Mouse (Mus musculus) G1E-ER4 (cell line): ENCODE data around the gene Gtf2h2. TPM values are rescaled to one million over a fixed set of nuclear protein-coding genes. Genes with fewer than 3 reads are reported as not detected.
"Not testable (repeated sequence)": the region's sequence is repeated elsewhere in the genome, so short reads cannot be mapped to it uniquely, and the experiment has no call there.

ENCODE experiments used
- GATA1 ChIP-seq: IDR thresholded peaks from one replicate; pipeline ENCODE4 v1.8.0; 2012; ENCODE audit warnings: low read length, inconsistent platforms
- polyA plus RNA-seq: library from polyadenylated mRNA; stranded (reverse); fragments of >175 nt; gene quantifications from 2 replicates; pipeline ENCODE4 v1.2.3, GENCODE M21; 2012

The Gtf2h2 gene
- polyA plus RNA-seq, 1 experiment: 50.5 TPM

DNA sequence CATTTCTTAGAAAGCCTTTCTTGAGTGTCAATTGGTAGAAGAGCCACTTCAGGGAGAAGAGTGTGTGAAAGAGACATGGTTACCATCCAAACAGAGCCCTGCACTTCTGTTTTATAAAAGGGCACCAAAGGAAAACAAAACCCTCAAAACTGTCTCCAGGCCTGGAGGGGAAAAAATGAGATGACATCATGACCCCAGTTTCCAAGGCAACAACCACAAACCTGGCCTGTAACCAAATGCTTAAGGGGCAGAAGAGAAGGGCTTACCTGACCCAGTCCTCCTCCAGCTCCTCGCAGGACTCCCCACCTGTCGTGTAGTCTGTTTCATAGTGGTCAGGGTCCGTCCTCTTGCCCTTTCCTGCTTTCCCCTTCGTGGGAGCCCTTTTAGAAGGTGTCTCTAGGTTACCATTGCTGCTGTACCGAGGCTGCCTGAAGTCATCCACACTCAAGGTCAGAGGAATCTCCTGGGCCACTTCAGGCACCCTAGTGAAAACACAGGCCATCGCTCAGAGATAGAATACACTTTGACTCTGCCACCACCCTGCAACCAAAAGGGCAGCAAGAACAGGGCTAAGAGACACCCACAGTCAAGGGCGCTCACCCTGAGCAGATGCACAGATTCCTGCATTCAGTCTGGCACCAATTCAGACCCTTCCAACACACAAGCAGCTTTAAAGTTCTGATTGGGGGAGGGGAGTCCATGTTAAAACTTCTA lies 18.9 kb upstream of the Gtf2h2 start:
- TF ChIP-seq GATA1: no peak

DNA sequence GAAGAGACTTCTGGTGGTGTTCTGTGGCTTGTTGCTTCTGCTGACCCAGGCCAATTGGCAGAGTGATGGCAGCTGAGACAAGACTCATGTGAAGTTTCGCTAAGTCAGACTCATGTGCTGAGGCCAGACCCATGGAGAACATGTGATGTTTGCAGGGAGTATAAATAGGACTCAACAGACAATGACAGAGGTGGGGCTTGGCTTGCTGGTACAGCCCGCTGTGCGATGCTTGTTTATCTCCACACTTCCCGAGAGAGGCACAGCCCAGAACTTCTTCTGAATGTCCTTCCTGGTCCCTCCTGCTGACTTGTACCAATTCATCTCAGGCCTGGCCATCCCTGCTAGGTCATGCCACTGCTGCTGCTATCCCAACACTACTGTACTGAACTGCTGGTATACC lies 3.0 kb upstream of the Gtf2h2 start:
- no peak for TF ChIP-seq GATA1

DNA sequence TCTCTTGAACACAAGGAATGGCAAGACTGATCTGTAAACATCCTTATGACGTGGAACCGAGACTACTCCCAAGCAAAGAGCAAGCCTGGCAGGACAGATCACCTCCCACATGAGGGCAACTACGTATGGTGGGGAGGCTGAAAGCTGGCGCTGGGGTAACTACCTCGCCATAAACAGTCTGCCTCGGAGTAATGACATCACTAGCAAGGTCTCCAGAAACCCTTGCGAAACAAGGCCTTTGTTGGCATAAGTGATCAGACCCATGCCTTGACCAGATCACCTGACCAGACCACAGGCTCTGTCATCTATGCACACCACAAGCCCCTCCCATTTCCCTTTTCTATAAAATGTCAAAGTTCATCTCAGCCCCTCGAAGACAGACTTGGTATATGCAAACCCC lies 934 bp upstream of the Gtf2h2 start:
- TF ChIP-seq GATA1: no peak

DNA sequence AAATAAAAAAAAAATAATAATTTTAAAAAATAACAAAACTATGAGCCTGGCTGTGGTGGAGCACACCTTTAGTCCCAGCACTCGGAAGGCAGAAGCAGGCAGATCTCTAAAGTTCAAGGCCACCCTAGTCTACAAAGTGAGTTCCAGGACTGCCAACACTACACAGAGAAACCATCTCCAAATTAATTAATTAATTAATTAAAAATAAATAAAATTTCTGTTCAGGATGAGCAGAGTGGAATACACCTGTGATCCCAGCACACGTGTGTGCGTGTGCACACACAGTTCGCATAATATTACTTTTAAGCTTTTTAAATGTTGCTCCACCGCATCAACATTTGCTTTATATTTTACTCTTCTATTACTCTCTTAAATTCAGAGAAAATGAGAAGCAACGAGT lies 756 bp downstream of the Gtf2h2 start:
- TF ChIP-seq GATA1: no peak

DNA sequence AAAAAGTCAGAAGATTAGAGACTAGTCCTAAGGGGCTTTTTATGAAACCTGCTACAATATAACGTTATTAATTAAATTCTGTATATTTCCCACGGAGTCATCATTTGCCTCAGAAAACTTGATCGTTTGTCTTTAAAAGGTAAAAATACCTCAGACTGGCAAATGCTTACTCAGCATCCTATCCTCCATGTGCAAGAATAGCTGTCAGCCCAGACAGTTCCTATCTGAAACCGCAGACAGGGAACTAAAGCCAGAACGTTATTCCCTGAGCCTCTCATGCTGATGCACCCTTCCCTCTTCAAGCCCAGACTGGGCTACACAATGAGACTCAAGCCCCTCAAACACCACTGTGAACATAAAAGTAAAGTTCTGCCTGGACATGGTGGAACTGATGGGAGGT lies 2.0 kb downstream of the Gtf2h2 start:
- TF ChIP-seq GATA1: no peak

DNA sequence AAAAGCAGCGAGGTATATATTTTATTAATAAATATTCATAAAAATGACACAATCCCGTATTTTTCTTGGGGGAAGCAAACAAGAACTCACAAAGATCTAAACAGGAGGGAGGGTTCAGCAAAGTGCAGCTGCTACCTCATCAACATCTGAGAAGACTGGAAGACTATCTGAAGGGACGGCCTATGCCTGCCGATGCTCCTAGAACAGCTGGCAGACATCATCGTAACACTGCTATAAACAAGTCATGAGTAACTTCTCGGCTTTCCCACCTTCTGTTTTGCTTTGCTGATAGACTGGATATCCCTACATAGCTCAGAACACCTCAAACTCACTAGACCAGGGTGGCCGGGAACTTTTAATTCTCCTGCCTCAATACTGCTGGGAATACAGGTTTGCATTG lies 8.8 kb downstream of the Gtf2h2 start:
- TF ChIP-seq GATA1: no peak

DNA sequence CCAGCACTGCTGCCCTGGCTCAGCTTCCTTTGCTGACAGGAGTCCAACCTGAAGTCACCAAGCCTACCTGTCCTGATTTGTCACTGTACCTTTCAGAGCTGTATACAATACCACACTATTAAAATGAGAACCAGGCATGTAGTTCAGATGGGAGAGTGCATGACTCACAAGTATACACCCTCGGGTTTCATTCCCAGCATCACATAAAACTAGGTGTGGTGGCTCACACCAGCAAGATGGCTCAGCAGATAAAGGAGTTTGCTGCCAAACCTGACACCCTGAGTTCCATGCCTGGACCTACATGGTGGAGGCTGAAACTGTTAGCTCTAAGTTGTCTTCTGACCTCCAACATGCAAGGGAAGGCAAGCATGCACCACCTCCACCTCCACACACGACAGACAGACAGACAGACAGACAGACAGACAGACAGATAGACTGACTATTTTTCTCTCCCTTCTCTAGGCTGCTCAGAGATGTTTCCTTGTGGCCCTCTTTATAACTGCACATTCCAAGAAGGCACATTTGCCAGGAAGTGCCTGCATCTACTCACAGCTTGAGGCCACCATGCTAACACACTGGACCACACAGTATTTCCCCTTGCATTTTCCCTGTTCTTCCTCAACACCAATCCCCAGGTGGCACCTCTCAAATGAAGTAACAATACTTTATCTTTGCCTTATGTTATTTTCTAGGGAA lies 28.7 kb downstream of the Gtf2h2 start:
- TF ChIP-seq GATA1: no peak

DNA sequence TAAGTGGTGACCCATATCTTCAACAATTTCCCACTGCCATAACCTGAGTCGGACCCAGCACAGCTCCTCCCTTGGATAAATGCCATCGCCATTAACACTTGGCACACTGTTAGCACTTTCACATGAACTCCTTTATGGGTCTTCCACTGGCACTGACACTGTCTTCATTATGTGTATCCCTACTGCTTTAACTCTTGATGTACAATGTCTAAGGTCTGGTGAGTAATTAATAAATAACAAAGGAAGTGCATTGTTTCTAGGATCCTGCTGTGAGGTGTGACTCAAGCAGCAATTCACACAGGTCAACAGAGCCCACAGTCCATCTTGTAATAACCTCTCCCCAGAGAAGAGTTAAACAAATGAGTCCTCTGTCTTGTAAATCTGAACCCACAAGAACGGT lies 31.0 kb downstream of the Gtf2h2 start:
- TF ChIP-seq GATA1: no peak

DNA sequence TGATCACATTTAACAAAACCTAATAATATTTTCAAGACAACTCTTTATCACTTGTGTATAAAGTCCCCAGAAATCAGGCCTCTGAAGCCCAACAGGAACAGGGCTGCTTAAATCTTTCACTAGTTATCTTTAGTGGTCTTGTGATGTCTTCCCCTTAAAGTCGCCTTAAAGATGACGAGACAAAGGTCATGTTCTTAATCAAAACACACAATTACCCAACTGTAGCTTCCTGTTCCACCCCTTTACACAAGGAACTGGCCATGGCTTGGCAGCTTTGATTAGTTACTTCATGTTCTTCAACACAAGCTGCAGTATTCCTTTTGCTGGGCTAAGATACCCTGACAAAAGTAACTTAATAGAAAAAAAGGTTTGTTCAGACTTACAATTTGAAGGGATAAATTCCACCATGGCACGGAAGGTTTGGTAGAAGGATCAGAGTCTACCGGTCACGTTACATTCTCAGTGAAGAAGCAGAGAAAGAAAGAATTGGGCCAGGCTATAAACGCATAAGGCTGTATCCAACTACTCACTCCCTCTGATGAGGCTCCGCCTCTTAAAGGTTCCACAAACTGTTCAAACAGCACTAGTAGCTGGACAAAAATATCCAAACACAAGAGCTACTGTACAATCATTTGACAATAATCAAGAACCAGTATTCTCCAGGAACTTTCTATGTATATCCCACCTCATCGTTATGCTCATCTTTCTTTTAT lies 39.8 kb downstream of the Gtf2h2 start, which contains the start of gene Naip1:
Gene Naip1, minus strand, starts transcription at position 455 of the 713 bp plus-strand sequence.
- not testable (repeated sequence) for TF ChIP-seq GATA1

DNA sequence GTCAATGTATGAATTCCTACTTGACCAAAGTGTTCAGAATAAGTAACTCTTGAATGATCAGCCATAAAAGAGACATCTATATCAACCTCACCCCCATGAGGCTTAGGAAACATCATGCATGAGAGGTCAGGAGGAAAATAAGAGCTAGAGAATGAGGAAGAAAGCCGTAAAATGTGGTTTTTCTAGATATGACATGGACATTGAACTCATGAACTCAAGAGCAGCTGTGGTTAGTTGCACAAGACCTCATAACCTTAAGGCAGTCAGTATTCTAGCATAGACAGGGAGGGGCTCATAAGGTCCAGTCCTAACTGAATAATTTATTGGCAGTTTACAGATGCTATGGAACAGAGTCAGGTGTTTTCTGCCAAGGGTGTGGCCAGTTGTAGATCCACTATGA lies 42.9 kb downstream of the Gtf2h2 start:
- TF ChIP-seq GATA1: no peak

DNA sequence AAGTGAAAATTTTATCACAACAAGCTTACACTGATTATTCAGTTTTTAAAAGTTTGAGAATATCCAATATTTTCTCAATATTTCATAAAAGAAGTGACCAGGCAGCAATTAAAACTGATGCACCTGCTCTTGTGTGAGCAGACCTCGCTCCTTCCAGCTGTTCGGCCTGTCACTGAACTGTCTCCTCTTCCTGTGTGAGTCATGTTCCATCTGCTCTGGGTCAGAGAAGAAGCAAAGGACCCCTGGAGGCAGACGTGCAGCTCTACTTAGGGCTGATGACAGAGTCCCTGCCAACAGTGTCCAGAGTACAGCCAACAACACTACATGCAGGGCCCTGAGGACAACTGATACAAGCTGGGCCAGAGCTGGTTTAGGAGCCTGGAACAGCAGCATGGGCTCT lies 52.3 kb downstream of the Gtf2h2 start:
- no peak for TF ChIP-seq GATA1

DNA sequence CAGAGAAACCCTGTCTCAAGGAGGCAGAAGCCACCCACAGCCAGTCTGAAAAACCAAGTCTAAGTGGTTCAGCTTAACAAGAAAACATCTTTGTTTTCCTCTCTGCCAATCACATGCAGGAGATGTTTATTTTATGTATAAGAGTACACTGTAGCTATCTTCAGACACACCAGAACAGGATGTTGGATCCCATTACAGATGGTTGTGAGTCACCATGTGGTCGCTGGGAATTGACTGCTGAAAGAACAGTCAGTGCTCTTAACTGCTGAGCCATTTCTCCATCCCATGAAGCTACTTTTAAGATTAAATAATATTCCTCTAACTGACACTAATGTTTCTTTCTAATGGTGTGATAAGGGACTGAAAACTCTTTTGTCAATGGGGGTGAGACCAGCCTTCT lies 53.7 kb downstream of the Gtf2h2 start:
- no peak for TF ChIP-seq GATA1

DNA sequence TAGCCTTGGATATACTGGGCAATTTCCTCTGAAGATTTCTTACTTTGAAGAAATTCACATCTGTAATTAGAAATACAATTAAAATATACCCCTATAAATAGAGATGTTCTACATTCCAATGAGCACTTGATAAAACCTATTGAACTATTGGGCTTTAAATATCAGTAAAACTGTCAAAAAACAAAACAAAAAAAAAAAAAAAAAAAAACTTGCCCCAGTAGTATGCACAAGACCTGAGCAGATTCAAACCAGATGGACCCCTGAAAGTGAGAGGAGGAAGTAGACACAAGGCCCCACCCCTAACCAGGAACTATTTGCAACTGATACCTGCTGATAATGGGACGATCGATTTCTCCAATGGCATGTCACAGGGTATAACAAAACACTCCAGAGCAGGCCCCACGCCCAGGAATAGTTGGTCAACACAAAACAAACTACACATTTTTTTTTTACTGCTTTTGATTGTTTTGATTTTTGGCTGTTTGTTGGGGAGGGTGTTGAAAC lies 55.0 kb downstream of the Gtf2h2 start:
- TF ChIP-seq GATA1: no peak

DNA sequence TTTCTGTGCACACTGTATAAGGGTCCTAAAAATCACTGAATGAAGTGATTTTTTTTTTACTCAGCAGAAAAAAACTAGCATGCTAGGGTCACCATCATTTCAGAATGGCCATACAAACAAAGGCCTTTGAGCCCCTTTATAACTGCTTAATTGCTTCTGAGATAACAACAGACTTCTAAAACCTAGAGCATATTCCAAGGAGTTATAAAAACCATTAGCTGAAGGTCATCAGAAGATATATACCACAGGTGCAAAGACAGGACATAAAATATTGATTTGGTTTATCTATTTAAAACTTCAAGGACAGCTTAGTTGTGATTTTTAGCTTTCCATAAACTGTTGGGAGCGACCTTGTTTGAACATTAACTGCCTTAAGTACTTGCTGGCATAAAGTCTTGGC lies 78.0 kb downstream of the Gtf2h2 start:
- no peak for TF ChIP-seq GATA1

Other genes with a start within 250 kb of the Gtf2h2 start
- 0.03 TPM in 1 of 2 replicates, not detected in the other for gene Naip5, start 246.3 kb downstream of the Gtf2h2 start, polyA plus RNA-seq
- gene Naip6, start 174.9 kb downstream of the Gtf2h2 start, polyA plus RNA-seq: 0.04 and 0.10 TPM in 2 replicates
- not detected in 2 replicates for gene Naip1, start 39.7 kb downstream of the Gtf2h2 start, polyA plus RNA-seq
- gene Ocln, start 60.1 kb upstream of the Gtf2h2 start, polyA plus RNA-seq: 0.41 and 0.57 TPM in 2 replicates
- 0.31 and 0.33 TPM in 2 replicates for gene Marveld2, start 124.4 kb upstream of the Gtf2h2 start, polyA plus RNA-seq
- 44.5 and 50.5 TPM in 2 replicates for gene Ak6, start 158.4 kb upstream of the Gtf2h2 start, polyA plus RNA-seq
- gene Rad17, start 158.5 kb upstream of the Gtf2h2 start, polyA plus RNA-seq: 10.8 and 15.3 TPM in 2 replicates
- gene Taf9, start 159.0 kb upstream of the Gtf2h2 start, polyA plus RNA-seq: 22.7 and 43.3 TPM in 2 replicates
- gene Ccdc125, start 177.1 kb upstream of the Gtf2h2 start, polyA plus RNA-seq: not detected in 2 replicates
- gene Cdk7, start 238.4 kb upstream of the Gtf2h2 start, polyA plus RNA-seq: 3.4 and 25.0 TPM in 2 replicates